Mouse (Mus musculus) kidney, postnatal 0 days (tissue): ENCODE data around the gene N4bp1. TPM values are rescaled to one million over a fixed set of nuclear protein-coding genes. Genes with fewer than 3 reads are reported as not detected.

Experiments used
- ATAC-seq: fragments of 200-750 bp; cut with Nextera tagmentation; replicated peaks from 2 replicates; pipeline ENCODE4 v1.8.0; 2017; ENCODE audit warnings: low read depth, moderate number of reproducible peaks, moderate TSS enrichment, moderate library complexity; ENCODE audit not compliant: low FRiP score
- DNase-seq: peaks from one replicate; pipeline ENCODE4 v3.0.0-alpha.2; 2016; ENCODE audit warnings: low spot score
- H3K27ac ChIP-seq: fragments of 300-500 bp; sonication (generic); 2 replicates; pipeline ENCODE4 v1.5.1; 2014; ENCODE audit warnings: mild to moderate bottlenecking
- H3K27me3 ChIP-seq: fragments of 300-500 bp; sonication (generic); 2 replicates; pipeline ENCODE4 v1.6.1; 2014; ENCODE audit warnings: low read length, mixed read lengths; ENCODE audit not compliant: insufficient read depth
- H3K36me3 ChIP-seq: fragments of 300-500 bp; sonication (generic); 2 replicates; pipeline ENCODE4 v1.6.1; 2014; ENCODE audit warnings: low read length, mixed read lengths; ENCODE audit not compliant: insufficient read depth
- H3K4me1 ChIP-seq: fragments of 300-500 bp; sonication (generic); replicated peaks from 2 replicates; pipeline ENCODE4 v1.6.1; 2014; ENCODE audit warnings: antibody characterized with exemption, low read length, mixed read lengths; ENCODE audit not compliant: insufficient read depth
- H3K4me2 ChIP-seq: fragments of 300-500 bp; sonication (generic); 2 replicates; pipeline ENCODE4 v1.6.1; 2014; ENCODE audit warnings: mild to moderate bottlenecking, low read length, moderate library complexity, mixed read lengths
- H3K4me3 ChIP-seq: fragments of 300-500 bp; sonication (generic); replicated peaks from 2 replicates; pipeline ENCODE4 v1.5.1; 2014; ENCODE audit warnings: low read depth, low read length
- H3K9ac ChIP-seq: fragments of 300-500 bp; sonication (generic); 2 replicates; pipeline ENCODE4 v1.6.1; 2014; ENCODE audit warnings: low read depth, low read length
- H3K9me3 ChIP-seq: fragments of 300-500 bp; sonication (generic); replicated peaks from 2 replicates; pipeline ENCODE4 v1.6.1; 2016; ENCODE audit warnings: low read length, inconsistent platforms, mixed read lengths
- CTCF ChIP-seq: IDR thresholded peaks from 2 replicates; pipeline ENCODE4 v1.5.1; 2016; ENCODE audit warnings: antibody characterized with exemption, low read depth, mild to moderate bottlenecking, moderate library complexity
- WGBS: fragments of 180-500 bp; shearing (Covaris S2); extraction: QIAGEN DNeasy Blood & Tissue Kit; methylation state at CpG from one replicate; pipeline ENCODE4 v1.1.7; 2014; 5-methylcytosine and 5-hydroxymethylcytosine counted together
- polyA plus RNA-seq: library from polyadenylated mRNA; unstranded; fragments of >200 nt; fragmentation: Nextera tagmentation; extraction: Ambion mirVana; gene quantifications from 2 replicates; pipeline ENCODE4 v1.2.1, GENCODE M21; 2015

Gene N4bp1
- polyA plus RNA-seq, 1 experiment from 2014 or later = 6.3 TPM

GRCm38 (mm10) chr8:86853989-86854373 lies 31.1 kb downstream of the N4bp1 start:
- Histone ChIP-seq H3K4me2 (no peak overlapping the region), H3K4me1 (no peaks in the 10 kb centered on the region), H3K36me3 (0 out of 2 replicates have a peak, but pooled peaks cover 5% of the 10 kb centered on the region), H3K9me3 (no peaks in the 10 kb centered on the region), H3K4me3 (no peak overlapping the region), H3K27ac (no peak overlapping the region), H3K9ac (no peak overlapping the region), H3K27me3 (no peaks in the 10 kb centered on the region)
- 42% methylated on average over 2 of the region's 2 CpGs for WGBS
- ATAC-seq = no peak
- TF ChIP-seq CTCF = no peak
- peak; percentile 11 for DNase-seq

- H3K9ac ChIP-seq = no peak overlapping the region
- H3K27ac ChIP-seq = no peak overlapping the region
- WGBS = 89% methylated on average over 8 of the region's 8 CpGs
- no peaks in the 10 kb centered on the region for H3K27me3 ChIP-seq
- H3K36me3 ChIP-seq = 0 out of 2 replicates have a peak, but pooled peaks cover 5% of the 10 kb centered on the region
- DNase-seq = no peak
- no peak for TF ChIP-seq CTCF
- no peaks in the 10 kb centered on the region for H3K9me3 ChIP-seq
- no peaks in the 10 kb centered on the region for H3K4me1 ChIP-seq
- ATAC-seq = no peak
- no peak overlapping the region for H3K4me3 ChIP-seq
- H3K4me2 ChIP-seq = no peak overlapping the region
Observed at GRCm38 (mm10) chr8:86853266-86853988, 31.6 kb downstream of the N4bp1 start.

GRCm38 (mm10) chr8:86852491-86852890 lies 32.6 kb downstream of the N4bp1 start:
- 94% methylated on average over 3 of the region's 3 CpGs for WGBS
- DNase-seq (no peak), ATAC-seq (no peak)
- no peaks in the 10 kb centered on the region for H3K27me3 ChIP-seq
- no peak overlapping the region for H3K4me2 ChIP-seq
- H3K4me1 ChIP-seq = no peaks in the 10 kb centered on the region
- TF ChIP-seq CTCF = no peak
- H3K9ac ChIP-seq = no peak overlapping the region
- no peaks in the 10 kb centered on the region for H3K9me3 ChIP-seq
- H3K36me3 ChIP-seq = 0 out of 2 replicates have a peak, but pooled peaks cover 11% of the 10 kb centered on the region
- H3K27ac ChIP-seq = no peak overlapping the region
- no peak overlapping the region for H3K4me3 ChIP-seq

GRCm38 (mm10) chr8:86848876-86849275 lies 36.2 kb downstream of the N4bp1 start:
- DNase-seq (no peak), ATAC-seq (no peak)
- H3K27ac ChIP-seq = no peak overlapping the region
- H3K27me3 ChIP-seq = no peaks in the 10 kb centered on the region
- H3K9ac ChIP-seq = no peak overlapping the region
- no peaks in the 10 kb centered on the region for H3K4me1 ChIP-seq
- H3K4me2 ChIP-seq = no peak overlapping the region
- H3K4me3 ChIP-seq = no peak overlapping the region
- H3K9me3 ChIP-seq = no peaks in the 10 kb centered on the region
- 91% methylated on average over 5 of the region's 5 CpGs for WGBS
- TF ChIP-seq CTCF = no peak
- peaks cover 25% of the 10 kb centered on the region for H3K36me3 ChIP-seq

GRCm38 (mm10) chr8:86848401-86848800 lies 36.7 kb downstream of the N4bp1 start:
- H3K4me3 ChIP-seq = no peak overlapping the region
- no peak for ATAC-seq

GRCm38 (mm10) chr8:86847091-86847490 lies 38.0 kb downstream of the N4bp1 start:
- Histone ChIP-seq H3K36me3 (peaks cover 32% of the 10 kb centered on the region), H3K4me2 (no peak overlapping the region), H3K27ac (no peak overlapping the region), H3K4me1 (no peaks in the 10 kb centered on the region), H3K27me3 (no peaks in the 10 kb centered on the region), H3K9me3 (no peaks in the 10 kb centered on the region), H3K9ac (no peak overlapping the region), H3K4me3 (no peak overlapping the region)
- TF ChIP-seq CTCF = no peak
- WGBS = 75% methylated on average over 3 of the region's 3 CpGs
- DNase-seq (no peak), ATAC-seq (no peak)

More at GRCm38 (mm10) chr8:86848401-86848800, 36.7 kb downstream of the N4bp1 start:
- Histone ChIP-seq H3K4me1 (no peaks in the 10 kb centered on the region), H3K27ac (no peak overlapping the region), H3K9ac (no peak overlapping the region), H3K4me2 (no peak overlapping the region), H3K27me3 (no peaks in the 10 kb centered on the region), H3K9me3 (no peaks in the 10 kb centered on the region), H3K36me3 (peaks cover 29% of the 10 kb centered on the region)
- no peak for DNase-seq
- WGBS = 85% methylated on average over 6 of the region's 6 CpGs
- TF ChIP-seq CTCF = no peak
